Mouse (Mus musculus) midbrain, postnatal 0 days (tissue): Measurements from ENCODE around the gene Nr1d1. TPM values are rescaled to one million over a fixed set of nuclear protein-coding genes. Genes with fewer than 3 reads are reported as not detected.
A peak's percentile ranks its signal among the peaks of the same experiment; 100 is the strongest.

Source experiments
- ATAC-seq: fragments of 200-750 bp; cut with Nextera tagmentation; 2 replicates; pipeline ENCODE4 v1.8.0; 2017; ENCODE audit warnings: moderate number of reproducible peaks, mild to moderate bottlenecking, moderate TSS enrichment, moderate library complexity; ENCODE audit not compliant: low FRiP score
- DNase-seq: peaks from one replicate; pipeline ENCODE4 v3.0.0-alpha.2; 2015; ENCODE audit warnings: low spot score
- H3K27ac ChIP-seq: fragments of 300-500 bp; sonication (generic); 2 replicates; pipeline ENCODE4 v1.5.1; 2014; ENCODE audit warnings: low read depth, mild to moderate bottlenecking, low read length, mixed read lengths
- H3K27me3 ChIP-seq: fragments of 300-500 bp; sonication (generic); 2 replicates; pipeline ENCODE4 v1.6.1; 2014; ENCODE audit warnings: low read length, control low read depth, mixed read lengths; ENCODE audit not compliant: insufficient read depth
- H3K36me3 ChIP-seq: fragments of 300-500 bp; sonication (generic); 2 replicates; pipeline ENCODE4 v1.6.1; 2014; ENCODE audit warnings: low read length, control low read depth, mixed read lengths; ENCODE audit not compliant: insufficient read depth
- H3K4me1 ChIP-seq: fragments of 300-500 bp; sonication (generic); 2 replicates; pipeline ENCODE4 v1.6.1; 2014; ENCODE audit warnings: mild to moderate bottlenecking, control low read depth, antibody characterized with exemption, low read length, mixed read lengths; ENCODE audit not compliant: insufficient read depth
- H3K4me2 ChIP-seq: fragments of 300-500 bp; sonication (generic); 2 replicates; pipeline ENCODE4 v1.6.1; 2014; ENCODE audit warnings: low read depth, mild to moderate bottlenecking, low read length, mixed read lengths; ENCODE audit not compliant: poor library complexity, severe bottlenecking
- H3K4me3 ChIP-seq: fragments of 300-500 bp; sonication (generic); 2 replicates; pipeline ENCODE4 v1.5.1; 2014; ENCODE audit warnings: low read depth, mild to moderate bottlenecking, low read length, moderate library complexity
- H3K9ac ChIP-seq: fragments of 300-500 bp; sonication (generic); replicated peaks from 2 replicates; pipeline ENCODE4 v1.6.1; 2014; ENCODE audit warnings: mild to moderate bottlenecking, low read length, moderate library complexity, mixed read lengths; ENCODE audit not compliant: poor library complexity, severe bottlenecking
- H3K9me3 ChIP-seq: fragments of 300-500 bp; sonication (generic); 2 replicates; pipeline ENCODE4 v1.6.1; 2016; ENCODE audit warnings: low read length, control low read depth
- CTCF ChIP-seq: IDR thresholded peaks from 2 replicates; pipeline ENCODE4 v1.5.1; 2016; ENCODE audit warnings: antibody characterized with exemption, mild to moderate bottlenecking
- WGBS: fragments of 180-500 bp; shearing (Covaris S2); extraction: QIAGEN DNeasy Blood & Tissue Kit; methylation state at CpG from one replicate; pipeline ENCODE4 v1.1.7; 2014; 5-methylcytosine and 5-hydroxymethylcytosine counted together
- polyA plus RNA-seq: library from polyadenylated mRNA; unstranded; fragments of >200 nt; fragmentation: Nextera tagmentation; extraction: Ambion mirVana; gene quantifications from 2 replicates; pipeline ENCODE4 v1.2.1, GENCODE M21; 2015
- total RNA-seq: library from RNA; depleted of rRNA; stranded (reverse); fragments of >200 nt; gene quantifications from 2 replicates; pipeline ENCODE4 v1.2.3, GENCODE M21; 2014

The Nr1d1 gene
- total and polyA plus RNA-seq, 2 experiments from 2014 or later = 11.0 to 14.3 TPM

GRCm38 (mm10) chr11:98770096-98770975 lies 4.8 kb downstream of the Nr1d1 start:
- no peak for DNase-seq
- Histone ChIP-seq H3K9ac (no peak overlapping the region), H3K4me3 (no peak overlapping the region), H3K4me1 (peaks cover 20% of the 10 kb centered on the region; the same call in 1 of the 2 replicates), H3K27me3 (no peaks in the 10 kb centered on the region), H3K4me2 (no peak overlapping the region), H3K9me3 (no peaks in the 10 kb centered on the region), H3K27ac (no peak overlapping the region), H3K36me3 (peaks cover 42% of the 10 kb centered on the region)
- 94% methylated on average over 26 of the region's 26 CpGs for WGBS
- ATAC-seq = no peak
- TF ChIP-seq CTCF = no peak

- Histone ChIP-seq H3K9ac (no peak overlapping the region), H3K27me3 (no peaks in the 10 kb centered on the region), H3K9me3 (no peaks in the 10 kb centered on the region), H3K4me1 (peaks cover 20% of the 10 kb centered on the region; the same call in 1 of the 2 replicates), H3K4me2 (no peak overlapping the region), H3K4me3 (no peak overlapping the region), H3K36me3 (peaks cover 52% of the 10 kb centered on the region), H3K27ac (no peak overlapping the region)
- ATAC-seq = no peak
- no peak for TF ChIP-seq CTCF
- 89% methylated on average over 25 of the region's 25 CpGs for WGBS
- DNase-seq = no peak
Measured at GRCm38 (mm10) chr11:98769007-98769954, 5.9 kb downstream of the Nr1d1 start.

GRCm38 (mm10) chr11:98768127-98769006 lies 6.8 kb downstream of the Nr1d1 start:
- Histone ChIP-seq H3K4me2 (no peak overlapping the region), H3K27ac (peak overlapping the region; percentile 48; the same call in 1 of the 2 replicates), H3K4me3 (no peak overlapping the region), H3K27me3 (no peaks in the 10 kb centered on the region), H3K4me1 (peaks cover 17% of the 10 kb centered on the region; the same call in 1 of the 2 replicates), H3K9me3 (no peaks in the 10 kb centered on the region), H3K9ac (no peak overlapping the region), H3K36me3 (peaks cover 61% of the 10 kb centered on the region)
- DNase-seq = no peak
- WGBS = 32% methylated on average over 39 of the region's 39 CpGs
- no peak for TF ChIP-seq CTCF
- no peak for ATAC-seq

GRCm38 (mm10) chr11:98767713-98768112 lies 7.4 kb downstream of the Nr1d1 start:
- 10% methylated on average over 4 of the region's 4 CpGs for WGBS
- H3K4me1 ChIP-seq = peaks cover 14% of the 10 kb centered on the region; the same call in 1 of the 2 replicates
- H3K4me3 ChIP-seq = no peak overlapping the region
- ATAC-seq (no peak), DNase-seq (no peak)
- H3K36me3 ChIP-seq = peaks cover 67% of the 10 kb centered on the region
- TF ChIP-seq CTCF = no peak
- H3K9ac ChIP-seq = no peak overlapping the region
- peak overlapping the region; percentile 48; the same call in 1 of the 2 replicates for H3K27ac ChIP-seq
- H3K4me2 ChIP-seq = no peak overlapping the region
- no peaks in the 10 kb centered on the region for H3K27me3 ChIP-seq
- no peaks in the 10 kb centered on the region for H3K9me3 ChIP-seq

GRCm38 (mm10) chr11:98767276-98767675 lies 7.9 kb downstream of the Nr1d1 start:
- no peak overlapping the region; the same call in 1 of the 2 replicates for H3K9ac ChIP-seq
- H3K4me2 ChIP-seq = no peak overlapping the region
- 30% methylated on average over 9 of the region's 9 CpGs for WGBS
- no peak overlapping the region; the same call in 1 of the 2 replicates for H3K27ac ChIP-seq
- TF ChIP-seq CTCF = no peak
- no peak overlapping the region for H3K4me3 ChIP-seq
- H3K9me3 ChIP-seq = no peaks in the 10 kb centered on the region
- 0 out of 2 replicates have a peak, but pooled peaks have one; percentile 8 for ATAC-seq
- peaks cover 13% of the 10 kb centered on the region; the same call in 1 of the 2 replicates for H3K4me1 ChIP-seq
- H3K36me3 ChIP-seq = peaks cover 69% of the 10 kb centered on the region
- peak; percentile 73 for DNase-seq
- H3K27me3 ChIP-seq = no peaks in the 10 kb centered on the region
